Mouse (Mus musculus): ENCODE results near the gene Dido1.

Dido1 gene

GRCm38 (mm10) chr2:180684031-180684430 is 25.8 kb downstream of the Dido1 start:
- no peak for DNase-seq (ENCODE audit: low read depth, low spot score)

DNA sequence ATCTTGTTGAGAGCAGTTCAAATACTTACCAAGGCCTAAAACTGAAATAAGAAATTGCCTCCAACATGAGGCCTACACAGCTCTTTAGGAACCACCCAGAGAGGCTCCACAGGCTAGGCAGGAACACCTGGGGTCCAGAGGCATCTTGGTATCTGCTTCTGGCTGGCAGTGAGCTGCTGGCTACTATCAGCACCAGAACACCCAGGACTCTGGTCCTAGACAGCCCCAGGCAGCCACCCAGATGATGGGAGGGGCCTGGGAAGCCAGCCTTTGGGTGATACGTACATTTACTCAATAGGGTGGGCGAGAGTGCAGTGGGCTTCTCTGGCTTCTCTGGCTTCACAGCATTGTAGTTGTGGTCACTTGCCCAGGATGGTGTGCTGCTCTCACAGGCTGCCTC is 26.3 kb downstream of the Dido1 start:
- DNase-seq (ENCODE audit: low read depth, low spot score): no peak

- peak; percentile 53 for DNase-seq (ENCODE audit: low read depth, low spot score)
Measured at GRCm38 (mm10) chr2:180681225-180681624, 28.6 kb downstream of the Dido1 start.

DNA sequence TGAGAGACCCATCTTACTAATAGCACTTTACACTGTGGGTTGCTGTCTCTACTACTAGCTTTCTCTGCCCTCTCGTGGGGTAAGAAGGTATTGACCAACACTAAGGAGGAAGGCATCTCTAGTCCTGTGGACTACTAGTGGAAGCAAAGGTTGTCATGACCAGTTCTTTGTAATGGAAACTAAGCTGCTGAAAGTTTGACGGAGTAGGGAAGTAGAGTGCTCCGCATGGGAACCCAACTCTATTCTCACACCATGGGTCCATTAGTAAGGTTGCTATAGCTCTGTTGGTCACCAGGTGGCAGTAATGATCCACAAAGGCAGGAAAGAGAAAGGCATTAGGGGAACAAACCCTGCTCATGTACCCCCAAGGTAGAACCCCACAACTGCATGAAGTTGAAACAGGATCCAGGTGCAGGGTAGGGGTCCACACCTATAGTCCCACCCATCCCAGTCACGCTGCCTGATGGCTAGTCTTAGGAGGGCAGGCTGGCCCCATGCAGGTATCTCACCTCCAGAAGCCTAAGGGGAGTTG is 31.1 kb downstream of the Dido1 start:
- peak; percentile 93 for DNase-seq (ENCODE audit: low read depth, low spot score)

DNA sequence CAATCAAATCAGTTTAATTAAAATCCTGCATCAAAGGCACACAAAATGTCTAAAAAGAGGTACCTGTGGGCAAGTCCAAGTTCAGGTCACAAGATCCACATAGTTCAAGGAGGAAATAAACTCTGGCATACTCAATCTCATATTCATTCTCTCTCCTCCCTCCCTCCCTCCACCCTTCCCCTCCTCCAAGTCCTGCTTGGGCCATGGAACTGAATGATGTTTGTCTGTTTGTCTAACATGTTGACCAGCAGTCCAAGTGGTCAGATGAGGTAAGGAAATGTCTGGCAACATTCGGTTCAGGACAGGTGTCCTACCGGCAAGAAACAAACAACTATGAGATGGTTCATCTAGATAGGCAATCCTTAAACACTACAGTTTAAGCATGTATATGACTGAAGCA is 33.1 kb downstream of the Dido1 start:
- DNase-seq (ENCODE audit: low read depth, low spot score): no peak

DNA sequence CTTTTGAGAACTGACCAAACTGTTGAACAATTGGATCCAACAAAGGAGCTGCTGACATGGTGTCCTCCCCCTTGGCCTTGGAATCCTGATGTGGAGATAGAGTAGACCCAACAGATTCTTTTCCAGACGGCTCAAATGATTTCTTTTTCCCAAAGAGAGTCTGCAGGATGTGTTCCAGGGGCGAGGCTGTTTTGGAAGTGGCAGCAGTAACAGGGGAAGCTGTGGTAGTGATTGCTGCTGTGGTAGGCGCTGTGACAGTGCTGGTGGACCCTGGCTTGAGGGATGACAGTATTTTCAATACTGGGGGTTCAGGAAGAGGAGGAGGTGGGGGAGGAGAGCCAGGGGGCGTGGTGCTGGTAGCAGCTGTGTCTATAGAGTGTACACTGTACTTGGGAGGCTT is 47.8 kb downstream of the Dido1 start:
- no peak for DNase-seq (ENCODE audit: low read depth, low spot score)

DNA sequence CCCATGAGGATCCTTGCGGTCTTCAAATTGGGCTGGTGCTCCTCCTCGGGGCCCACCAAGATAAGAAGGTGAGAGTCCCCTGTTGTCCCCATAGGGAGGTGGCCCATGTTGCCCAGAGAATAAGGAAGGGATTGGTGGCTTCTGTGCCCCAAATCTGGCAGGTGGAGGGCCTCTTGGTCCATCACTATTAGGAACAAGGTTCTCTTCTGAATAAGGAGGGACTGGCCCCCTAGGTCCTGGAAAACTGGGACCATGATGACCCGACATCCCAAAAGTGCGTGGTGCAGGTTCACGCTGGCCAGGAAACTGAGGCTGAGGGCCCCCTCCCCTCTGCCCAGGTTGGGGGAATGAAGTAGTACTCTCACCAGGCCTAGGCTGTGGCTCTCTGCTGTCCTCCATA is 49.3 kb downstream of the Dido1 start:
- no peak for DNase-seq (ENCODE audit: low read depth, low spot score)

DNA sequence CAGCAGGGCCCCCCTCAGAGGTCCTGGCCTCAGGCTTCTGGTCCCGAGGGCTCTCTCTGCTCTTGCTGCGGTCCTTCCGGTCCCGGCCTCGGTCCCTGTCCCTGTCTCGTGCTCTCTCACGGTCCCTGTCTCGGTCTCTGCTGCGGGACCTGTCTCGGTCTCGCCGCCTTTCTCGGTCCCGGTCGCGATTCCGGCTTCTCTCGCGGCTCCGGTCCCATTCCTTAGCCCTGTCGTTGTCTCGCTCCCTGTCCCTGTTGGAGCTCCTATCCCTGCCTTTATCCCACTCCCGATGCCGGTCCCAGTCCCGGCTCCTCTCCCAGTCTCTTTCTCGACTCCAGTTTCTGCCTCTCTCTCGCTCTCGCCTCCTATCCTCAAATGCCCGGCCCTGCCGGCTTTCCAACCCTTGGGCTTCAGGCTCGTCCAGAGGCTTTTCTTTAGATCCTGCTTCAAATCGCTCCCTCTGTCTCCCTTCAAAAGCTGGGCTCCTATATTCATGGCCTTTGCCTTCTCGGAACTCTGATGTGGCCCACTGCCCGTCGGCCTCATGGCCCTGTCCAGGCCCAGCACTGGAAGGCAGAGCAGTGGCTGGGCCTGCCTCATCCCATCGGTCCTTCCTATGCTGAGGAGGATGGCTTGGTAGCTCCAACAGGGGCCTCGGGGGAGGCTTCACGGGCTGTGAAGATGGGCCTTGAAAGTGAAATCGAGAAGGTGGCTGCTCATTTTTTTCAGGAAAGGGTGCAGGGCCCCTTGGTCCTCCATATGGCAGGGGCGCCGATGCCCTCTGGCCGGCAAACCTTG is 50.2 kb downstream of the Dido1 start:
- DNase-seq (ENCODE audit: low read depth, low spot score): no peak

GRCm38 (mm10) chr2:180658381-180658780 is 51.4 kb downstream of the Dido1 start:
- DNase-seq (ENCODE audit: low read depth, low spot score): no peak

- peak; percentile 90 for DNase-seq (ENCODE audit: low read depth, low spot score)
Measured at GRCm38 (mm10) chr2:180657394-180658013, 52.3 kb downstream of the Dido1 start.

GRCm38 (mm10) chr2:180655150-180655549 is 54.6 kb downstream of the Dido1 start:
- DNase-seq (ENCODE audit: low read depth, low spot score): no peak

DNA sequence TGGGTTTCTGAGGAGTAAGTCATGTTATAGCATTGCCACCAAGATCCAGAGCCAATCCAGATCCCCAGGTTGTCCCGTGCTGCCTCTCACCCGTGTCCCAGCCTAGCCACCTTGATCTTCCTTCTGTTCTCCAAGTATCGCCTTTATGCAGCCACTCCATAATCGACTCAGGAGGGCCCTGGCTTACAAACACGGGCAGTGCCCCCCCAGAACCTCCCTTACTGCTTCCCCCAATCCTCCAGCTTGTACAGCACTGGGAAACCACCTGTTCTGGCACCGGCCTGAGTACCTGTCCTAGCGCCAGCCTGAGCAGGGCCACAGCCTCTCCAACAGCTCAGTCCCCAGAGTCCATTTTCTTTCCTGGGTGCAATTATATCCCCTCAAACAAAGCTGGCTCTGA is 55.1 kb downstream of the Dido1 start:
- DNase-seq (ENCODE audit: low read depth, low spot score): no peak

- DNase-seq (ENCODE audit: low read depth, low spot score): no peak
Measured at GRCm38 (mm10) chr2:180646841-180647240, 63.0 kb downstream of the Dido1 start.

- no peak for DNase-seq (ENCODE audit: low read depth, low spot score)
Measured at GRCm38 (mm10) chr2:180643626-180644025, 66.2 kb downstream of the Dido1 start.

DNA sequence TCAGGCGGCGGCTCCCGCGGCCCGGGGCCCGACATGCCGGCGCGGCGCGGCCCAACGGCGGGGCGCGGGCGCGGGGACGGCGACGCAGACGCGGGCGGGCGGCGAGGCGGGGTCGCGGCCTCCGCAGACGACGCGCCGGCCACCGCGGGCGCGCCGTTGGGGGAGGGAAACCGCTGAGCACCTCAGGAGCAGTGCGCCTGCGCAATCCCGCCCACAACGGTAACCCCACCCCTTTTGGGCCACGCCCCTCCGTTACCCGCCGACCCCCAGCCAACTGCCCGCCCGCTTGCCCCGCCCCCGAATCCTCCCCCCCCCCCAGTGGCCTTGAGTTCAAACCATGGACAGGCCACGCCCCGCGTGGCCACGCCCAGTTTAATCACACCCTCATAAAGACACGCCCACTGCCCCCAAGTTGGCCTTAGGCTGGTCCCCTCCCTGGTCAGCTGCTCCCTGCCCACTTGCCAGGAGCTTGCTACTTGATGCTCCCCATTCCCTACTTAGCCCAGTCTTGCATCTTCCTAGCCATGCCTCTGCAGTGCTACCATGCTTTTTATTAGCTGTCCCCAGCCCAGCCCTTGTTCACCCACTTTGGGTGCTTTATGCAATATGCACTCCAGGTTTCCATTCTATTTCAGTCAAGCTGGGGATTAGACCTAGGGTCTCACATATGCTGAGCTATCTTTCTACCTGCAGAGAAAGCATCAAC is 67.1 kb downstream of the Dido1 start, which contains the start of gene Tcfl5:
Gene Tcfl5, minus strand, starts transcription at position 154 of the 706 bp plus-strand sequence.
- DNase-seq (ENCODE audit: low read depth, low spot score): peak; percentile 66

- peak; percentile 72 for DNase-seq (ENCODE audit: low read depth, low spot score)
Measured at GRCm38 (mm10) chr2:180641576-180642554, 67.9 kb downstream of the Dido1 start.

DNA sequence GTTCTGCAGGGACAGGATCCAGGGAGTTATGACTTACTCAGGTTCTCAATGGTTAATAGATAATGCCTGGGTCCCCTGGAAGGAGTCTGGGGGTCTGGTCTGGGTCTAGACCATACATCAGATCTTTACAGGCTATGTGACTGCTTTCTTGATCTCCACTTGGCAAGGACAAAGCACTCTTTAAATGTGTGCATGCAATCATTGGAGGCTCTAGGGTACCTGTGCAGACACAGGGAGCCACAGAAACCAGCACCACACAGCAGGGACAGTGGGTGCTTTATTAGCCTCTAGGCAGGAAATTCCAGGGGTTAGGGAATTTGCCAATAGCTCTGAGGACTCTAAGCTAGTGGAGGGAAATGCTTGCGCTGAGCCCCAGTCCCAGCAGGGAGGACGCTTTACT is 97.9 kb downstream of the Dido1 start:
- DNase-seq (ENCODE audit: low read depth, low spot score): no peak

- no peak for DNase-seq (ENCODE audit: low read depth, low spot score)
Measured at GRCm38 (mm10) chr2:180610283-180610682, 99.5 kb downstream of the Dido1 start.

Measured in ZHBTc4 (cell line).